Mouse (Mus musculus) forebrain, embryonic 10.5 days (tissue): ENCODE results near the gene Gm11127. TPM values are rescaled to one million over a fixed set of nuclear protein-coding genes. Genes with fewer than 3 reads are reported as not detected.
"Not testable (repeated sequence)": the region's sequence is repeated elsewhere in the genome, so short reads cannot be mapped to it uniquely, and the experiment has no call there.

ENCODE experiments used
- DNase-seq: peaks from one replicate; pipeline ENCODE4 v3.0.0-alpha.2; 2017; ENCODE audit warnings: low spot score; ENCODE audit errors: extremely low spot score
- H3K27ac ChIP-seq: fragments of 300-500 bp; sonication (generic); 2 replicates; pipeline ENCODE4 v1.5.1; 2016; ENCODE audit warnings: mild to moderate bottlenecking
- H3K27me3 ChIP-seq: fragments of 300-500 bp; sonication (generic); 2 replicates; pipeline ENCODE4 v1.6.1; 2016; ENCODE audit warnings: mild to moderate bottlenecking; ENCODE audit not compliant: poor library complexity, severe bottlenecking
- H3K36me3 ChIP-seq: fragments of 300-500 bp; sonication (generic); replicated peaks from 2 replicates; pipeline ENCODE4 v1.6.1; 2016; ENCODE audit warnings: mild to moderate bottlenecking, moderate library complexity
- H3K4me1 ChIP-seq: fragments of 300-500 bp; sonication (generic); 2 replicates; pipeline ENCODE4 v1.6.1; 2016
- H3K4me3 ChIP-seq: fragments of 300-500 bp; sonication (generic); 2 replicates; pipeline ENCODE4 v1.5.1; 2016; ENCODE audit warnings: mild to moderate bottlenecking, moderate library complexity
- H3K9me3 ChIP-seq: fragments of 300-500 bp; sonication (generic); 2 replicates; pipeline ENCODE4 v1.6.1; 2016; ENCODE audit warnings: mild to moderate bottlenecking, moderate library complexity
- WGBS: fragments of 180-500 bp; shearing (Covaris S2); methylation state at CpG from one replicate; pipeline ENCODE4 v1.1.7; 2016; 5-methylcytosine and 5-hydroxymethylcytosine counted together
- polyA plus RNA-seq: library from polyadenylated mRNA; unstranded; fragments of >200 nt; fragmentation: Nextera tagmentation; extraction: Ambion mirVana; gene quantifications from 2 replicates; pipeline ENCODE4 v1.2.1, GENCODE M21; 2016

Gene Gm11127
- polyA plus RNA-seq, 1 experiment from 2014 or later = not detected

DNA sequence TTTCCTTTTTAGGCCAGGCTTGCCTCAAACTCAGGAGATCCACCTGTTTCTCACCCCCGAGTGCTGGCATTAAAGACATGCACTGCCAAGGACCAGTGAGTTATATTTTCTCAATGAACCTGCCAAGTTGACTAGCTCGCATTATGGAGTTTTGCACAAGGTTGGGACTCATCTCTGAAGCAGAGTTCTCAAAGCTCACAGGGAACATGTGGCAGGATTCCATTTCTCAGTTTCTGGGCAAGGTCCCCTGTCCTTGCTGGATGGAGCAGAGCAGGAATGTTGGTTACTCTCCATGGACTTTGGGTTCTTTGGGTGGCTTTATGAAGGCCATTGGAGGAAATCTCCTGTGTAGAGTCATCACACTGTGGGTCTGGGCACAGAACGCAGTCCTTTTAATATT, 14.9 kb downstream of the Gm11127 start:
- H3K36me3 ChIP-seq = no peaks in the 10 kb centered on the region
- H3K4me3 ChIP-seq = peak overlapping the region; percentile 49
- no peak for DNase-seq
- H3K27me3 ChIP-seq = peaks cover 32% of the 10 kb centered on the region
- no peak overlapping the region for H3K27ac ChIP-seq
- peaks cover 5% of the 10 kb centered on the region for H3K4me1 ChIP-seq
- H3K9me3 ChIP-seq = no peaks in the 10 kb centered on the region
- 89% methylated on average over 3 of the region's 3 CpGs for WGBS

DNA sequence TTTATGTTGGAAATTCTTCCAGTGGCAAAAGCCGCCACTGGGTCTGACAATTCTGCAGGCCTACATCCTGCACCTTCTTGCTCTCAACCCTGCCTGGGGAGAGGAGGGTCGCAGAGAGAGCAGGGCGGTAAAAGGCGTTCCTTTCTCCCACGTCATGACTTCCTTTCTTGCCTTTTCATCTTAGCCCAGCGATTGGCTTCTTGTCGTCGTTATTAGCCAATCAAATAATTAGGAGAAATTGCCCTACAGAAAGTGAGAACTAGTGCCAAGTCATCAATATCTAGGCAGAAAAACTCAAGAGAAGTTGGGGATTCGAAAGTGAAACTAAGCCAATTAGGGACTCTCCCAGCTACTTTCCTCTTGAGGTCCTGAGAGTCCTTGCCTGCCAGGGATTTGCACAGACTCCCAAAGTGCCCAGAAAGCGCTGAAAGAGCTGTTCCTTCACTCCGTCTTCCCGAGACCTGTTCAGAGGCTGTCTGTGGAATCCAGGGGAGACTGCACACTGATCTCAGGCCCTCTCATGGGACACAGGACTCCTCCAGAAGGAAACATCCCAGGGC, 15.5 kb downstream of the Gm11127 start, which contains the start of the genes H2-T22 and Gm6034:
TSS of gene H2-T22 (minus strand) at position 138 of the 560 bp plus-strand sequence.
TSS of gene Gm6034 (plus strand) at position 352 of the 560 bp plus-strand sequence.
- H3K9me3 ChIP-seq, H3K4me1 ChIP-seq, H3K36me3 ChIP-seq, H3K27ac ChIP-seq: not testable (repeated sequence)
- DNase-seq = peak; percentile 54
- peak within 1 kb of the TSS; percentile 49 for H3K4me3 ChIP-seq
- WGBS = 2% methylated on average over 12 of the region's 12 CpGs
- H3K27me3 ChIP-seq = peaks cover 32% of the 10 kb centered on the region

DNA sequence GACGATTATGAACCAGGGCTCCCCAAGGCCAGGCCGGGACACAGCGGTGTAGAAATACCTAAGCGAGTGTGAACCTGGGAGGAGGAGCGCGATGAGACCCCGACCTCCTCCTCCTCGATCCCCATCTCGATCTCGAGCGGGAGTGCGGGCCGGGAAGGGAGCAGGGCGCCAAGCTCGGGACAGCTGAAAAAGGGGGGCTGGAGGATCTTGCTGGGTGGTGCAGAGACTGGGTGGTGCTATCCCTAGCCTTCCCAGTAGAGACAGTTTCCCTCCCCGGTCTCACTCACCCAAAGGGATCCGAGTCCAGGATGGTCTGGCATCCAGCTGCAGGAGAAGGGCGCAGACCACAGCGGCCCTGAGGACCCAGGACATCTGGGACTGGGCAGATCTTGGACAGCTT, 16.1 kb downstream of the Gm11127 start:
- DNase-seq, H3K27ac ChIP-seq, H3K36me3 ChIP-seq, H3K9me3 ChIP-seq, H3K4me1 ChIP-seq: not testable (repeated sequence)
- peaks cover 32% of the 10 kb centered on the region for H3K27me3 ChIP-seq
- H3K4me3 ChIP-seq = peak overlapping the region; percentile 49
- 1% methylated on average over 19 of the region's 19 CpGs for WGBS

DNA sequence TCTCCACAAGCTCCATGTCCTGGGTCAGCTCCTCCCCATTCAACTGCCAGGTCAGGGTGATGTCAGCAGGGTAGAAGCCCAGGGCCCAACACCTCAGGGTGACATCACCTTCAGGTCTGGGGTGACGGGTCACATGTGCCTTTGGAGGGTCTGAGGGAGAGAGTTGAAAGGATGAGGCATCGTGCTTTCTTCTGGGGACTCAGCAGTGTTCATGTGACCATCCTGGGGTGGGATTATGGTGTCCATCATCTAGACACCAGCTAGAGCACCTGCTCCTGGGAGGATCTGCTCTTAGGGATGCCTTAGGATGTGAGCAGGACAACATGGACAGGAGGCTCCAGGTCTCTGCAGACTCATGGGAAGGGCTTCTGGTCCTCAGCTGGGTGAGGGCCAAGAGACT, 17.6 kb downstream of the Gm11127 start:
- 87% methylated on average over 2 of the region's 2 CpGs for WGBS
- H3K27me3 ChIP-seq = peaks cover 32% of the 10 kb centered on the region
- H3K4me3 ChIP-seq, H3K27ac ChIP-seq, H3K4me1 ChIP-seq, H3K9me3 ChIP-seq, DNase-seq, H3K36me3 ChIP-seq: not testable (repeated sequence)

DNA sequence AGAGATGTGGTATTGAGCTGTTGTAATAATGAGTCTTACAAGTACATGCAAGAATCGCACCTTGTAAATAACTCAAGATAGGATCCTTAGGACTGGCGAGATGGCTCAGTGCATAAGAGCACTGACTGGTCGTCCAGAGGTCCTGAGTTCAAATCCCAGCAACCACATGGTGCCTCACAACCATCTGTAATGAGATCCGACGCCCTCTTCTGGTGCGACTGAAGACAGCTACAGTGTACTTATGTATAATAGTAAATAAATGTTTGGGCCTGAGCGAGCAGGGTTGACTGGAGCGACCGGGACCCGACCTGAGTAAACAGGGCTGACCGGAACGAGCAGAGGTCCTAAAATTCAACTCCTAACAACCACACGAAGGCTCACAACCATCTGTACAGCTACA, 22.0 kb downstream of the Gm11127 start:
- WGBS = 88% methylated on average over 13 of the region's 13 CpGs
- peaks cover 27% of the 10 kb centered on the region for H3K27me3 ChIP-seq
- H3K9me3 ChIP-seq, H3K4me3 ChIP-seq, DNase-seq, H3K36me3 ChIP-seq, H3K27ac ChIP-seq: not testable (repeated sequence)
- H3K4me1 ChIP-seq = peaks cover 16% of the 10 kb centered on the region

DNA sequence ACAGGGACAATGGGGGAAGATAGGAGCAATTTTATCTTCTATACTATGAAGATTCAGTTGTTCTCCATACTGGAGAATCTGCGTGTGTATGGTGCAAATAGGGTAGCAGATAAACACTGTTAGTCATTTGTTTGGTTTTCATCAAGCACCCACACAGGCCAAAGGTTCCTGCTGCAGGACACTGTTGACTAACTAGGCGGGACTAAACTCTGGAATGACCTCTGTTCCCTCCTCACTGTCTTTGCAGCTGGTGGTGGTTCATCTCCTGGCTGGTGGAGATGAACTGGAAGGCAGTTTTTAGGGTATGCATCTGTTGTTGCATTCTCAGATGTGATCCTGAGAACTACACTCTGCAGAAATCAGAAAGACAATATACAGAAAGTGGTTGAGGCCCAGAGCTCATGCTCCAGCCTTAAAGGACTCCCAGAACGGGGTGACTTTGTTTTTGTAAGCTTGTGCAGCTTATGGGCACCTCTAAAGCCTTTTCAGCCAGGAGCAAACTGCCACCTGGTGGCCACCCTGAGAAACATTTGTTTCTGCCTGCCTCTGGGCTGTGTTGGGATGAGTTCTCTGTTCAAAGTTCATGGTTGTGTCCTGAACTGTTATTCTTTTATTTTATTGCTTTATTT, 23.0 kb downstream of the Gm11127 start:
- not testable (repeated sequence) for H3K36me3 ChIP-seq, H3K9me3 ChIP-seq, H3K27ac ChIP-seq, H3K4me3 ChIP-seq, DNase-seq
- Histone ChIP-seq H3K4me1 (peaks cover 16% of the 10 kb centered on the region), H3K27me3 (peaks cover 26% of the 10 kb centered on the region)
- WGBS = 36% methylated on average over 3 of the region's 3 CpGs

DNA sequence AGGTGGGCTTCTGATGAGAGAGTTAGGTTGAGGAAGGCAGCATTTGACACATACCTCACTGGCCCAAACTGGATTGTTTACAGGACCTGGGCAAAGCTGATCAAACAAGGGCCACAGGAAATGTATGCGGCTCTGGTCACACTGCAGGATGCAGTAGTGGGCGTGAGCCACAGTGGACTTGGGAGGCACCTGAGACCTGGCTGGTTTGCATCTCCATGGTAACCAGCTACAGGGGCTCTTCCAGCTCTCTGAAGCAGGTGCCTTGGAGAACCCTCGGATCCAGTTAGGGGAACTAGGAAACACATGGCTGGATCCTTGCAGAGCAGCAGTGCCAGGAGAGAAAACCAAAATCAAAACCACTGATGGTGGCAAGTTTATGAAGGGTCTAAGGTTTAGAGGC, 23.6 kb downstream of the Gm11127 start:
- not testable (repeated sequence) for DNase-seq, H3K9me3 ChIP-seq, H3K27ac ChIP-seq, H3K4me3 ChIP-seq, H3K36me3 ChIP-seq
- 70% methylated on average over 3 of the region's 3 CpGs for WGBS
- Histone ChIP-seq H3K4me1 (peaks cover 16% of the 10 kb centered on the region), H3K27me3 (peaks cover 25% of the 10 kb centered on the region)

DNA sequence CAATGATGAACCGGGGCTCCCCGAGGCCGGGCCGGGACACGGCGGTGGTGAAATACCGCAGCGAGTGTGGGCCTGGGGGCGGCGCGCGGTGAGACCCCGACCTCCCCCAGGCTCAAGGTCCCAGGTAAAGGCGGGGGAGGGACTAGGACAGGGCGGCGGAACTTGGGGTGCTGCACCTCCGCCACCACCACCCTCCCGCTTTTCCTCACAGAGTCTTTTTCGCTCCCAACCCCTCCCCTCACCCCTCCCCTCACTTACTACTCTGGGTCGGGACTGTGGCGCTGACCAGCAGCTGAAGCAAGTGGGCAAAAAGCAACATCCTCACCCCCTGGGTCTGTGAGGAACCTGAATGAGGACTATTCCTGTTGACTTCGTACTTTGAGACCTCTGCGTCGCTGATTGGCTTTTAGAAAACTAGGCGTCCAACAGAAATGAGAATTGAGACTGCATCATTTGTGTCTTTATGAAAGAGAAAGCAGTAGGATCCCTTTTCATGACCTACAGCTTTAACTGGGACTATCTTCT, 25.8 kb downstream of the Gm11127 start, which contains the start of gene H2-T23:
TSS of gene H2-T23 (minus strand) at position 505 of the 525 bp plus-strand sequence.
- H3K36me3 ChIP-seq, H3K9me3 ChIP-seq: not testable (repeated sequence)
- under 1% methylated on average over 24 of the region's 25 CpGs for WGBS
- H3K27me3 ChIP-seq = peaks cover 25% of the 10 kb centered on the region
- peaks cover 16% of the 10 kb centered on the region for H3K4me1 ChIP-seq
- H3K4me3 ChIP-seq = peak within 1 kb of the TSS; percentile 58
- peak within 1 kb of the TSS; percentile 51; the same call in 1 of the 2 replicates for H3K27ac ChIP-seq
- DNase-seq = peak; percentile 26

DNA sequence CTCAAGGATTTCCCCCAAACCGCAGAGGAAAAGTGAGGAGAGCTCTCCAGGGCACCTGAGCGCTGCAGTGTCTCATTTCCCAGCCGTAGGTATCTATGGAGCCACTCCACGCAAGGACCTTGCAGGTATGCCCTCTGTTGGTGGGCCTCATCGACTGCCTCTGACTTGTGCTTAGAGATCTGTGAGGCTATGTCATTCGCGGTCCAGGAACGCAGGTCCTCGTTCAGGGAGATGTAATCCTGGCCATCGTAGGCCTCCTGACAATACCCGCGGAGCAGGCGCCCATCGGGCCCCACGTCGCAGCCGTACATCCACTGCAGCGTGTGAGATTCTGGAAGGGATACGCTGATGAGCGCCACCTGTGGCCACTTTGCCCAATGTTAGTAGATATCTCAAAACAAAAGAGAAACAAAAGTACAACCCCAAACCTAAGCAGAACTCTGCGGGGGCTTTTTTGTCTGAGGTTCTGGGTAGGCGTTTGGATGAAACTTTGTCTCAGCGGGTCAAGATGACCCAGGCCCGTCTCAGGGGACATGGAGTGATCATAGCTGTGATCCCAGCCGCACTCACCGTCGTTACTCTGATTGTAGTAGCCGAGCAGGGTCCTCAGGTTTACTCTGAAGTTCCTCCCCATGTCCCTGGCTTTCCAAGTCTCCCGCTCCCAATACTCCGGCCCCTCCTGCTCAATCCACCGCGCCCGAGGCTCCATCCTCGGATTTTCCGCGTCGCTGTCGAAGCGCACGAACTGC, 26.4 kb downstream of the Gm11127 start:
- H3K27ac ChIP-seq = peak overlapping the region; percentile 51; the same call in 1 of the 2 replicates

DNA sequence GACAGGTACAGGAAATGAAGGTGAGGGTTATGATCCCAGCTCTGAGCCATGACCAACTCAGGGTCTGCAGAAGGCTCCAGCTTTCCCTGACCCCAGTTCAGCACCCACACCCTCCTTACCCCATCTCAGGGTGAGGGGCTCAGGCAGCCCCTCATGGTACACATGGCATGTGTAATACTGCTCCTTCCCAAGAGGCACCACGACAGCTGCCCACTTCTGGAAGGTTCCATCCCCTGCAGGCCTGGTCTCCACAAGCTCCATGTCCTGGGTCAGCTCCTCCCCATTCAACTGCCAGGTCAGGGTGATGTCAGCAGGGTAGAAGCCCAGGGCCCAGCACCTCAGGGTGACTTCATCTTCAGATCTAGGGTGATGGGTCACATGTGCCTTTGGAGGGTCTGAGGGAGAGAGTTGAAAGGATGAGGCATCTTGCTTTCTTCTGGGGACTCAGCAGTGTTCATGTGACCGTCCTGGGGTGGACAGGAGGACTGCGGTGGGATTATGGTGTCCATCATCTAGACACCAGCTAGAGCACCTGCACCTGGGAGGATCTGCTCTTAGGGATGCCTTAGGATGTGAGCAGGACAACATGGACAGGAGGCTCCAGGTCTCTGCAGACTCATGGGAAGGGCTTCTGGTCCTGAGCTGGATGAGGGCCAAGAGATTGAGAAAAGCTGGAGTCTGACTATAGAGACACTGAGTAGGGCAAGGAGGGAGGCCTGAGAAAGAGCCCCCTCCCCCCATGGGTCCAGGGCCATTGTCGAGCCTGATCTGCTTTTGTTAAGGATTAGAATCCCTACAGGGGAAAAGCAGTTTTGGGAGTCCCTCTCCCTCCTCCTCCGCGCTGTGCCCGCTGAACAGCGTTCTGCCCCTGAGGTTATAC, 27.2 kb downstream of the Gm11127 start:
- not testable (repeated sequence) for H3K27ac ChIP-seq, H3K36me3 ChIP-seq, H3K9me3 ChIP-seq
- Histone ChIP-seq H3K4me1 (peaks cover 16% of the 10 kb centered on the region), H3K27me3 (peaks cover 25% of the 10 kb centered on the region), H3K4me3 (peak overlapping the region; percentile 58)
- DNase-seq = peak; percentile 17
- 37% methylated on average over 8 of the region's 8 CpGs for WGBS

More for the DNA sequence above, 26.4 kb downstream of the Gm11127 start:
- not testable (repeated sequence) for H3K36me3 ChIP-seq, H3K9me3 ChIP-seq
- H3K4me1 ChIP-seq = peaks cover 16% of the 10 kb centered on the region
- DNase-seq = peak; percentile 37
- under 1% methylated on average over 40 of the region's 40 CpGs for WGBS
- H3K4me3 ChIP-seq = peak overlapping the region; percentile 58
- peaks cover 25% of the 10 kb centered on the region for H3K27me3 ChIP-seq

DNA sequence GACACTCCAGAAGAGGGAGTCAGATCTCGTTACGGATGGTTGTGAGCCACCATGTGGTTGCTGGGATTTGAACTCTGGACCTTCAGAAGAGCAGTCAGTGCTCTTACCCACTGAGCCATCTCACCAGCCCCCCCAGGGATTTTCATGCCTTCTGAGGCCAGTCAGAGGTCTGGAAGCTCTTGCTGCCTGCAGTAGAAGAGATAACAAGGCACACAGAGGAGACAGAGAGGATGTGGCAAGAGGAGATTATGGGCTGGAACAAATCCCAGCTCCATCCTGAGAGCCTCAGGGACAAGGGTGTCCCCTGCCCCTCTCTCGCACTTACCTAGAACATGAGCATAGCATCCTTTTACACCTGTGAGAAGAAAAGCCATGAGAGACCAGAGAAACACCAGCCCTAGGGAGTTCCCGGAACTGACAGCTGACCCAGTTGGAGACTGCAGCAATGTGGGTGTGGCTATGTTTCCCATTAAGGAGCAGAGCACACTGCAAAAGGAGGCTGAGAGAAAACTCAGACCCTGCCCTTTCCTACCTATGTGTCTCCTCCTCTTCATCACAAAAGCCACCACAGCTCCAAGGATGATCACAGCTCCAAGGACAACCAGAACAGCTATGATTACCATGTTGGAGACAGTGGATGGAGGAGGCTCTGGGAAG, 28.0 kb downstream of the Gm11127 start:
- WGBS = 81% methylated on average over 4 of the region's 4 CpGs

More for the DNA sequence above, 28.0 kb downstream of the Gm11127 start:
- not testable (repeated sequence) for H3K27ac ChIP-seq, DNase-seq, H3K36me3 ChIP-seq, H3K4me3 ChIP-seq, H3K9me3 ChIP-seq
- Histone ChIP-seq H3K4me1 (peaks cover 16% of the 10 kb centered on the region), H3K27me3 (peaks cover 25% of the 10 kb centered on the region)
